Mouse (Mus musculus): ENCODE measurements around the gene Cmtm8. TPM values are rescaled to one million over a fixed set of nuclear protein-coding genes. Genes with fewer than 3 reads are reported as not detected.
A peak's percentile ranks its signal among the peaks of the same experiment; 100 is the strongest.

The Cmtm8 gene
- polyA plus RNA-seq, 1 experiment from 2014 or later: 63.7 TPM

DNA sequence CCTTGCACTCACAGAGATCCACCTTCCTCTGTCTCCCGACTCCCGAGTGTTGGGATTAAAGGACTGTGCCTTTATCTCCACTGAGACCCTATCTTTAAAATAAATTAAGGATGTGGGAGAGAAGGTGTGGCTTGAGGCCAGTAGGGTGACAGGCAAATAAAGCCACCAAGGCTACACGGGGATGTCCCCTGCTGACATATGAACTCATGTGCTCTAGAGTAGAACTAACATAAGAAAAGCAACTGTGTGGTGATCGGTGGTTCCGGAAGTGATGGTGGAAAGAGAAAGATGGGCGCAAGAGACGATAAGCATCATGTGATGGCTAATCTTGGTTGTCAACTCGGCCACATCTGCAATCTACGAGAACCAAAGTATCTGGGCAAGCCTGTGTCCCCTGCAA is 91.6 kb downstream of the Cmtm8 start:
- Histone ChIP-seq H3K4me3 (replicated peaks) (no peak overlapping the region), H3K9ac (no peak overlapping the region), H3K9me3 (no peaks in the 10 kb centered on the region), H3K4me1 (peaks cover 6% of the 10 kb centered on the region; the same call in 1 of the 2 replicates), H3K27ac (no peak overlapping the region), H3K36me3 (peaks cover 13% of the 10 kb centered on the region; the same call in 1 of the 2 replicates), H3K27me3 (replicated peaks) (no peaks in the 10 kb centered on the region), H3K4me2 (peak overlapping the region; percentile 89)
- no peak for ATAC-seq (ENCODE audit: insufficient read depth, low FRiP score, low read depth)
- WGBS: 68% methylated on average over 9 of the region's 9 CpGs

GRCm38 (mm10) chr9:114751582-114751981 is 92.4 kb downstream of the Cmtm8 start:
- no peak for ATAC-seq (ENCODE audit: insufficient read depth, low FRiP score, low read depth)
- H3K36me3 ChIP-seq: peaks cover 8% of the 10 kb centered on the region
- H3K4me3 ChIP-seq (replicated peaks): no peak overlapping the region
- H3K27ac ChIP-seq: no peak overlapping the region
- no peaks in the 10 kb centered on the region for H3K27me3 ChIP-seq (replicated peaks)
- no peak overlapping the region for H3K9ac ChIP-seq
- H3K9me3 ChIP-seq: no peaks in the 10 kb centered on the region
- H3K4me2 ChIP-seq: no peak overlapping the region
- peaks cover 6% of the 10 kb centered on the region; the same call in 1 of the 2 replicates for H3K4me1 ChIP-seq
- 74% methylated on average over 3 of the region's 3 CpGs for WGBS

- 85% methylated on average over 12 of the region's 12 CpGs for whole genome bisulfite sequencing
- H3K27ac ChIP-seq: no peak overlapping the region
- ATAC-seq (ENCODE audit: insufficient read depth, low FRiP score, low read depth): no peak
- H3K4me3 ChIP-seq (replicated peaks): no peak overlapping the region
- H3K27me3 ChIP-seq (replicated peaks): no peaks in the 10 kb centered on the region
- H3K4me2 ChIP-seq: no peak overlapping the region
- H3K9me3 ChIP-seq: no peaks in the 10 kb centered on the region
- H3K36me3 ChIP-seq: peaks cover 12% of the 10 kb centered on the region
- no peak overlapping the region for H3K9ac ChIP-seq
- peaks cover under 1% of the 10 kb centered on the region; the same call in 1 of the 2 replicates for H3K4me1 ChIP-seq
These were observed 96.5 kb downstream of the Cmtm8 start for GRCm38 (mm10) chr9:114747466-114747865.

- no peak overlapping the region for H3K9ac ChIP-seq
- no peak overlapping the region for H3K27ac ChIP-seq
- H3K4me2 ChIP-seq: no peak overlapping the region
- H3K27me3 ChIP-seq (replicated peaks): no peaks in the 10 kb centered on the region
- H3K36me3 ChIP-seq: peaks cover 12% of the 10 kb centered on the region
- H3K4me1 ChIP-seq: no peaks in the 10 kb centered on the region
- H3K4me3 ChIP-seq (replicated peaks): no peak overlapping the region
- 88% methylated on average over 10 of the region's 10 CpGs for WGBS
- no peaks in the 10 kb centered on the region for H3K9me3 ChIP-seq
- ATAC-seq (ENCODE audit: insufficient read depth, low FRiP score, low read depth): no peak
These were observed 96.9 kb downstream of the Cmtm8 start for GRCm38 (mm10) chr9:114747012-114747411.

DNA sequence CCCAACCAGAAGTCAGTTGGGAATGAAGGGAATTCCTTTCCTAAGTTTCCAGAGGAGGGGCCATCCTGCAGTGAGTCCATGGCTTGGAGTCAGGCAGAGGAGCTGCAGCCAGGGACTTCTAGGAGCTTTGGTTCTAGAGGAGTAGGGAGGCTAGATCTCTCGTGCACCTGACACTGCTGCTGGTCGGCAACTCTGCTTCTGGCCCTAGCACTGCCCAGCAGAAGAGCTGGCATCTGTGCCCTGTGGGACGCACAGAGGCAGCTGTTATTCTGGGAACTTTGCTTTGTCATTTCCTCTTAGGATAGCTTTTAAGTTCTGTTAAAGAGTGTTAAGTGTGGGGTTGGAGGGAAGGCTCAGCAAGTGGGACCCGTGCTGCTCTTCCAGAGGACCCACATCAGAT is 98.3 kb downstream of the Cmtm8 start:
- H3K27me3 ChIP-seq (replicated peaks): no peaks in the 10 kb centered on the region
- no peak overlapping the region for H3K4me3 ChIP-seq (replicated peaks)
- peaks cover 12% of the 10 kb centered on the region for H3K36me3 ChIP-seq
- no peak overlapping the region for H3K9ac ChIP-seq
- H3K4me1 ChIP-seq: no peaks in the 10 kb centered on the region
- WGBS: 74% methylated on average over 4 of the region's 4 CpGs
- H3K27ac ChIP-seq: no peak overlapping the region
- no peak overlapping the region for H3K4me2 ChIP-seq
- no peaks in the 10 kb centered on the region for H3K9me3 ChIP-seq
- no peak for ATAC-seq (ENCODE audit: insufficient read depth, low FRiP score, low read depth)

GRCm38 (mm10) chr9:114745163-114745562 is 98.8 kb downstream of the Cmtm8 start:
- 61% methylated on average over 4 of the region's 4 CpGs for WGBS
- Histone ChIP-seq H3K4me3 (replicated peaks) (no peak overlapping the region), H3K27me3 (replicated peaks) (no peaks in the 10 kb centered on the region), H3K4me2 (no peak overlapping the region), H3K36me3 (peaks cover 15% of the 10 kb centered on the region), H3K27ac (no peak overlapping the region), H3K4me1 (no peaks in the 10 kb centered on the region), H3K9me3 (no peaks in the 10 kb centered on the region), H3K9ac (no peak overlapping the region)
- no peak for ATAC-seq (ENCODE audit: insufficient read depth, low FRiP score, low read depth)

- no peak for ATAC-seq (ENCODE audit: insufficient read depth, low FRiP score, low read depth)
- Histone ChIP-seq H3K4me1 (no peaks in the 10 kb centered on the region), H3K4me3 (replicated peaks) (no peak overlapping the region), H3K9me3 (no peaks in the 10 kb centered on the region), H3K4me2 (no peak overlapping the region), H3K27ac (0 out of 2 replicates have a peak overlapping the region, but pooled peaks have one; percentile 17), H3K9ac (no peak overlapping the region), H3K36me3 (peaks cover 11% of the 10 kb centered on the region), H3K27me3 (replicated peaks) (no peaks in the 10 kb centered on the region)
- WGBS: 79% methylated on average over 2 of the region's 2 CpGs
These were observed 101.2 kb downstream of the Cmtm8 start for GRCm38 (mm10) chr9:114742731-114743130.

- WGBS: 82% methylated on average over 9 of the region's 9 CpGs
- ATAC-seq (ENCODE audit: insufficient read depth, low FRiP score, low read depth): no peak
These were observed 103.6 kb downstream of the Cmtm8 start for GRCm38 (mm10) chr9:114740336-114740735.

More at GRCm38 (mm10) chr9:114740336-114740735, 103.6 kb downstream of the Cmtm8 start:
- H3K9me3 ChIP-seq: no peaks in the 10 kb centered on the region
- no peak overlapping the region for H3K4me3 ChIP-seq (replicated peaks)
- H3K27me3 ChIP-seq (replicated peaks): no peaks in the 10 kb centered on the region
- H3K27ac ChIP-seq: no peak overlapping the region
- H3K9ac ChIP-seq: no peak overlapping the region
- no peak overlapping the region for H3K4me2 ChIP-seq
- peaks cover 3% of the 10 kb centered on the region; the same call in 1 of the 2 replicates for H3K36me3 ChIP-seq
- peaks cover 10% of the 10 kb centered on the region; the same call in 1 of the 2 replicates for H3K4me1 ChIP-seq

Other genes starting within 250 kb of the Cmtm8 start
- 51.2 and 60.1 TPM in 2 replicates for gene Cnot10, start 204.0 kb downstream of the Cmtm8 start, polyA plus RNA-seq (2015; fragmentation: Nextera tagmentation; extraction: Ambion mirVana)
- gene Dync1li1, start 155.4 kb downstream of the Cmtm8 start, polyA plus RNA-seq (2015; fragmentation: Nextera tagmentation; extraction: Ambion mirVana): 57.6 and 58.3 TPM in 2 replicates
- gene Cmtm6, start 113.0 kb downstream of the Cmtm8 start, polyA plus RNA-seq (2015; fragmentation: Nextera tagmentation; extraction: Ambion mirVana): 58.7 and 60.9 TPM in 2 replicates
- gene Cmtm7, start 62.3 kb downstream of the Cmtm8 start, polyA plus RNA-seq (2015; fragmentation: Nextera tagmentation; extraction: Ambion mirVana): 103 and 105 TPM in 2 replicates
- 17.3 and 18.6 TPM in 2 replicates for gene Gpd1l, start 89.8 kb upstream of the Cmtm8 start, polyA plus RNA-seq (2015; fragmentation: Nextera tagmentation; extraction: Ambion mirVana)
- gene Osbpl10, start 134.4 kb upstream of the Cmtm8 start, polyA plus RNA-seq (2015; fragmentation: Nextera tagmentation; extraction: Ambion mirVana): 2.0 and 2.3 TPM in 2 replicates
- 360 and 1,042 TPM in 2 replicates for gene Rps27rt, start 138.6 kb upstream of the Cmtm8 start, polyA plus RNA-seq (2015; fragmentation: Nextera tagmentation; extraction: Ambion mirVana)